Mouse (Mus musculus): ENCODE data around the gene Herc2. TPM values are rescaled to one million over a fixed set of nuclear protein-coding genes. Genes with fewer than 3 reads are reported as not detected.
A peak's percentile ranks its signal among the peaks of the same experiment; 100 is the strongest.

Herc2 gene
- total RNA-seq, 2 experiments from 2014 or later: 124 to 151 TPM

GRCm38 (mm10) chr7:56066136-56066535 is 16.1 kb downstream of the Herc2 start:
- DNase-seq (ENCODE audit: extremely low spot score in 1 of 2, low spot score in 1 of 2): no peak

- no peak for DNase-seq (ENCODE audit: extremely low spot score in 1 of 2, low spot score in 1 of 2)
Measured at GRCm38 (mm10) chr7:56066634-56067033, 16.6 kb downstream of the Herc2 start.

DNA sequence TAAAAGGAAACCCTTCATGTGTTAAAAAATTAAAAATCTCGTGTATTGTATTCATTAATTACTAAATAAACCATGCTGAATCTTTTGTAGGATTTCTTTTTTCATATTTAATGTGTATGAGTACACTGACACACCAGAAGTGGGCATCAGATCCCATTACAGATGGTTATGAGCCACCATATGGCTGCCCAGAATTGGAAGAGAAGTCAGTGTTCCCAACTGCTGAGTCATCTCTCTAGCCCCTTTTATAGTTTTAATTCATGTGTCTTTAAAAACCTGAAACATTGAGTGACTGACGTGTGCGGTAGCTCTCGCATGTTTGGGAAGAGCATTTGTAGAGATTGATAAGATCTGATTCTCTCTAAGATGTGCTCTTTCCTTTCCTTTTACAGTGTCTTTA is 21.7 kb downstream of the Herc2 start:
- peak in 1 of 2 experiments; percentile 32 for DNase-seq (ENCODE audit: extremely low spot score in 1 of 2, low spot score in 1 of 2)

- DNase-seq (ENCODE audit: extremely low spot score in 1 of 2, low spot score in 1 of 2): no peak
Measured at GRCm38 (mm10) chr7:56083034-56083433, 33.0 kb downstream of the Herc2 start.

GRCm38 (mm10) chr7:56089097-56089496 is 39.1 kb downstream of the Herc2 start:
- no peak for DNase-seq (ENCODE audit: extremely low spot score in 1 of 2, low spot score in 1 of 2)

- DNase-seq (ENCODE audit: extremely low spot score in 1 of 2, low spot score in 1 of 2): no peak
Measured at GRCm38 (mm10) chr7:56091445-56091844, 41.4 kb downstream of the Herc2 start.

- no peak for DNase-seq (ENCODE audit: extremely low spot score in 1 of 2, low spot score in 1 of 2)
Measured at GRCm38 (mm10) chr7:56102293-56102847, 52.4 kb downstream of the Herc2 start.

DNA sequence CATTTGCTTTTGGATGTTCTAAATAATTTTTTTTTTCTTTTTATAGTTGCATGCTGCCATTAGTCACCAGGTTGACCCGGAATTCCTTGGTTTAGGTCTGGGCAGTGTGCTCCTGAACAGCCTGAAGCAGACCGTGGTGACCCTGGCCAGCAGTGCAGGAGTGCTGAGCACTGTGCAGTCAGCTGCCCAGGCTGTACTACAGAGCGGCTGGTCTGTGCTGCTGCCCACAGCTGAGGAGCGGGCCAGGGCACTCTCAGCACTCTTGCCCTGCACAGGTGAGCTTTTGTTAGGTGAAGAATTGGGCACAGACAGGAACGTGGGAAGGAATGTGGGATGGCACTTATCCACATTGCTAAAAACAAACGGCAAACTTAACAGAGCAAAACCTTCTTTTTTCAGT is 63.0 kb downstream of the Herc2 start:
- DNase-seq (ENCODE audit: extremely low spot score in 1 of 2, low spot score in 1 of 2): no peak

DNA sequence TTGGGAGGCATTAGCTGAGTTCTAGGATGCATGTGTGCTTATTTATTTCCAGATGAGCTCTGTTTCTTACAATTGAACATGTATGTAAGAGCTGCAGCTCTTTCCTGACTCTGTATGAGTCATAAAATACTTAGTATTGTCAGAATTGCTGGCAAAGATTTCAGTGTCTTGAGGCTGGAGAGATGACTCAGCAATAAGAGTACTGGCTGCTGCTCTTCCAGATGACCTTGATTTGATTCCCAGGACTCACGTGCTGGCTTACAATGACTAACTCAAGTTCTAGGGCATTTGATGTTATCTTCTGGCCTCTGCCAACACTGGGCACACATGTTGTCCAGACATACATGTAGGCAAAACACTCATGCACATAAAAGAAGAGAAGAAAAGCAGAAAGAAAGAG is 64.2 kb downstream of the Herc2 start:
- no peak for DNase-seq (ENCODE audit: extremely low spot score in 1 of 2, low spot score in 1 of 2)

GRCm38 (mm10) chr7:56120968-56121367 is 71.0 kb downstream of the Herc2 start:
- DNase-seq (ENCODE audit: extremely low spot score in 1 of 2, low spot score in 1 of 2): no peak

- no peak for DNase-seq (ENCODE audit: extremely low spot score in 1 of 2, low spot score in 1 of 2)
Measured at GRCm38 (mm10) chr7:56121425-56121824, 71.4 kb downstream of the Herc2 start.

- DNase-seq (ENCODE audit: extremely low spot score in 1 of 2, low spot score in 1 of 2): no peak
Measured at GRCm38 (mm10) chr7:56128080-56128479, 78.1 kb downstream of the Herc2 start.

DNA sequence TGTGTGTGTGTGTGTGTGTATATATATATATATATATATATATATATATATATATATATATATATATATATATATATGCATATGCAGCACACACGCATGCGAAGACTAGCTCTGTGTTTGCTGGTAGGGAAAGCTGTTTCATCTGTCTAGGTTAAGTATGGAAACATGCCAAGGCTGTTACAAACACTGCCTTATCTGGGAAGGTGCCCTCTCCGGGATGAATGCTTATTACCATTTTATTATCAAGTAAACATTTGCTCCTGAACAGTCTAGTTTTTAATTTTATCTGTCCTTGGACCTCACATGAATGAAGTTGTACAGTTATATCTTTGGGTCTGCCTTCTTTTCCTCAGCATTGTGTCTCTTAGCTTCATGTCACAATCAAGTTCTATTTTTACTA is 79.6 kb downstream of the Herc2 start:
- no peak for DNase-seq (ENCODE audit: extremely low spot score in 1 of 2, low spot score in 1 of 2)

- DNase-seq (ENCODE audit: extremely low spot score in 1 of 2, low spot score in 1 of 2): no peak
Measured at GRCm38 (mm10) chr7:56131548-56131947, 81.6 kb downstream of the Herc2 start.

GRCm38 (mm10) chr7:56138706-56139105 is 88.7 kb downstream of the Herc2 start:
- DNase-seq (ENCODE audit: extremely low spot score in 1 of 2, low spot score in 1 of 2): no peak

DNA sequence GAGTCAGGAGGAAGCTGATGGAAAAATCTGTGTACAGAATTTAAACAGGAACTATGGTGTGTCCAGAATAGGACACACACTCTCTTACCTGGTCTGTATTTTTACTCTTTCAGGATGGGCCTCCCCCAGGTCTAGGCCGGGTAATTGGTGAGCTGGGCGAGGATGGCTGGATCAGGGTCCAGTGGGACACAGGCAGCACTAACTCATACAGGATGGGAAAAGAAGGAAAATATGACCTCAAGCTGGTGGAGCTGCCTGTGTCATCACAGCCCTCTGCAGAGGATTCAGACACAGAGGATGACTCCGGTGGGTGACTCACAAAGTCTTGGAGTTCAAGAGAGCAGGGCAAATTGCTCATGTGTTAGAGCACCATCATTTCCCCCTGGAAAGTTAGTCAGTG is 96.4 kb downstream of the Herc2 start:
- DNase-seq (ENCODE audit: extremely low spot score in 1 of 2, low spot score in 1 of 2): no peak

DNA sequence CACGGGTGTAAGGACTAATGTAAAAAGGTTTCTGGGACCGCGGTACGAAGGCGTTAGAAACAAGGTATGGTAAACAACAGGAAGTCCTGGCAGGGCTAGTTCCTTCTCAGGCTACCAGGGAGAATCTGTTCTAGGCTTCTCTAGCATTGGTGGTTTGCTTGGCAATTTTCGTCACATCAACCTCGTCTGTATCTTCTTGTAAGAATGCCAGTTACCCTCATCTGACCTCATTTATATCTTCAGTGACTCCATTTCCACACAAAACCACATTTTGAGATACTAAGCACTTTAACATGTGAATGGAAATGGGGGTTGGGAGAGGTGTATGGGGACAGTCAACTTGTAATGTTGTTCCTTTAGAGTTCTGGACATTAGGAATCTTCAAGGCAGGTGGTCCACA is 98.9 kb downstream of the Herc2 start:
- no peak for DNase-seq (ENCODE audit: extremely low spot score in 1 of 2, low spot score in 1 of 2)

GRCm38 (mm10) chr7:56151885-56152676 is 102.1 kb downstream of the Herc2 start:
- no peak for DNase-seq (ENCODE audit: extremely low spot score in 1 of 2, low spot score in 1 of 2)

DNA sequence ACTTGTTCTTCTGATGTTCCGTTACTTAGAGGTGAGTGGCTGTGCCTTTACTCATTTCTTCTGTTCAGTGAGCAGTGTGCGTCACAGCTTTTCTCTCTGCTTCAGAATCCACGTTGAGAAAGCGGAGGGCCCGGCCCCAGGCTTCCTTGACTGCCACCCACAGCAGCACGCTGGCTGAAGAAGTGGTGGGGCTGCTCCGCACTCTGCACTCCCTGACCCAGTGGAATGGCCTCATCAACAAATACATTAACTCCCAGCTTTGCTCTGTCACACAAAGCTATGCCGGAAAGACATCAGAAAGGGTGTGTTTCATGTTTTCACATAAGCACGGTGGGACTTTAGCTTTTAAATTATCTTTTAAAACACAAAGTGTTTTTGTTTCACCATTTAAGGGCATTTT is 103.2 kb downstream of the Herc2 start:
- no peak for DNase-seq (ENCODE audit: extremely low spot score in 1 of 2, low spot score in 1 of 2)

DNA sequence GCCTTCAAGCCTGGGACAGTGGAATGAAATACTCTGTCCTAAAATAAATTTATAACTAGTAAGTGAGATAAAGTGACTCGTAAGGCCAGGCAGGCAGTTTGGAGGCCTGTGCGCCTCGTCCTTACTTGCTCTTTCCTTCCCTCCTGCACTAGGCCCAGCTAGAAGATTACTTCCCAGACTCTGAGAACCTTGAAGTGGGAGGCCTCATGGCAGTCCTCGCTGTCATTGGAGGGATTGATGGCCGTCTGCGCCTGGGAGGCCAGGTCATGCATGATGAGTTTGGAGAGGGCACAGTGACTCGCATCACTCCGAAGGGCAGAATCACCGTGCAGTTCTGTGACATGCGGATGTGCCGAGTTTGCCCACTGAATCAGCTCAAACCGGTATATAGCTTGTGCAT is 103.6 kb downstream of the Herc2 start:
- DNase-seq (ENCODE audit: extremely low spot score in 1 of 2, low spot score in 1 of 2): no peak

- DNase-seq (ENCODE audit: extremely low spot score in 1 of 2, low spot score in 1 of 2): no peak
Measured at GRCm38 (mm10) chr7:56163316-56163715, 113.3 kb downstream of the Herc2 start.

DNA sequence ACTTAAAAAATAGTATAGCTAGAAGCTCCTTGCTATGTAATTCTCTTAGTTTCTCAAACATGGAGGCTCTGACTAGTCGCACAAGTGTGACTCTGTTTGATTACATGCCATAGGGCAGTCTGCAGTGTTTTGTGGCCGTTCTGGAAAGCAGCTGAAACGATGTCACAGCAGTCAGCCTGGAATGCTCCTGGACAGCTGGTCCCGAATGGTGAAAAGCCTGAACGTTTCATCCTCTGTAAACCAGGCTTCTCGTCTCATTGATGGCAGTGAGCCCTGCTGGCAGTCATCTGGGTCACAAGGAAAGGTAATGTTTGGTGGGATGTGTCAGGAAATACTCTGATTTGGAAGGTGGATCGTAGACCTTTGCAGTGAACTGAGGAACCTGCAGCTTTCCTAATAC is 118.7 kb downstream of the Herc2 start:
- no peak for DNase-seq (ENCODE audit: extremely low spot score in 1 of 2, low spot score in 1 of 2)

All from layer of hippocampus, postnatal 25 days (tissue).